Mouse (Mus musculus) hindbrain, embryonic 12.5 days (tissue): ENCODE results near the gene Art3. TPM values are rescaled to one million over a fixed set of nuclear protein-coding genes. Genes with fewer than 3 reads are reported as not detected.

Source experiments
- ATAC-seq: fragments of 200-750 bp; cut with Nextera tagmentation; 2 replicates; pipeline ENCODE4 v1.8.0; 2017; ENCODE audit warnings: moderate TSS enrichment; ENCODE audit not compliant: low FRiP score
- H3K27ac ChIP-seq: fragments of 300-500 bp; sonication (generic); 2 replicates; pipeline ENCODE4 v1.5.1; 2016; ENCODE audit warnings: mild to moderate bottlenecking
- H3K27me3 ChIP-seq: fragments of 300-500 bp; sonication (generic); 2 replicates; pipeline ENCODE4 v1.6.1; 2016; ENCODE audit warnings: mild to moderate bottlenecking
- H3K36me3 ChIP-seq: fragments of 300-500 bp; sonication (generic); 2 replicates; pipeline ENCODE4 v1.6.1; 2016; ENCODE audit warnings: mild to moderate bottlenecking
- H3K4me1 ChIP-seq: fragments of 300-500 bp; sonication (generic); 2 replicates; pipeline ENCODE4 v1.6.1; 2016
- H3K4me2 ChIP-seq: fragments of 300-500 bp; sonication (generic); replicated peaks from 2 replicates; pipeline ENCODE4 v1.6.1; 2016; ENCODE audit warnings: mild to moderate bottlenecking
- H3K4me3 ChIP-seq: fragments of 300-500 bp; sonication (generic); 2 replicates; pipeline ENCODE4 v1.5.1; 2016; ENCODE audit warnings: mild to moderate bottlenecking
- H3K9ac ChIP-seq: fragments of 300-500 bp; sonication (generic); 2 replicates; pipeline ENCODE4 v1.6.1; 2016; ENCODE audit warnings: mild to moderate bottlenecking, moderate library complexity
- H3K9me3 ChIP-seq: fragments of 300-500 bp; sonication (generic); replicated peaks from 2 replicates; pipeline ENCODE4 v1.6.1; 2016; ENCODE audit warnings: mild to moderate bottlenecking
- WGBS: fragments of 180-500 bp; shearing (Covaris S2); methylation state at CpG from one replicate; pipeline ENCODE4 v1.1.7; 2016; 5-methylcytosine and 5-hydroxymethylcytosine counted together
- polyA plus RNA-seq: library from polyadenylated mRNA; unstranded; fragments of >200 nt; fragmentation: Nextera tagmentation; extraction: Ambion mirVana; gene quantifications from 2 replicates; pipeline ENCODE4 v1.2.1, GENCODE M21; 2016

Art3 gene
- polyA plus RNA-seq, 1 experiment from 2014 or later = 5.0 TPM

GRCm38 (mm10) chr5:92318119-92318518 lies 13.5 kb upstream of the Art3 start:
- Histone ChIP-seq H3K36me3 (no peaks in the 10 kb centered on the region), H3K4me2 (no peak overlapping the region), H3K9me3 (no peaks in the 10 kb centered on the region), H3K4me3 (no peak overlapping the region), H3K9ac (no peak overlapping the region), H3K27ac (no peak overlapping the region), H3K27me3 (no peaks in the 10 kb centered on the region), H3K4me1 (no peaks in the 10 kb centered on the region)
- WGBS = 83% methylated on average over 6 of the region's 7 CpGs
- ATAC-seq = no peak

- H3K9ac ChIP-seq = no peak overlapping the region
- H3K9me3 ChIP-seq = no peaks in the 10 kb centered on the region
- ATAC-seq = no peak
- no peak overlapping the region for H3K4me2 ChIP-seq
- H3K4me3 ChIP-seq = no peak overlapping the region
- H3K27ac ChIP-seq = no peak overlapping the region
- H3K27me3 ChIP-seq = no peaks in the 10 kb centered on the region
- 94% methylated on average over 14 of the region's 14 CpGs for WGBS
- no peaks in the 10 kb centered on the region for H3K4me1 ChIP-seq
- H3K36me3 ChIP-seq = no peaks in the 10 kb centered on the region
Observed at GRCm38 (mm10) chr5:92318596-92318995, 13.0 kb upstream of the Art3 start.

GRCm38 (mm10) chr5:92321631-92322400 lies 9.8 kb upstream of the Art3 start:
- Histone ChIP-seq H3K4me3 (no peak overlapping the region), H3K4me1 (no peaks in the 10 kb centered on the region), H3K9ac (no peak overlapping the region), H3K27ac (no peak overlapping the region), H3K4me2 (no peak overlapping the region), H3K27me3 (no peaks in the 10 kb centered on the region), H3K36me3 (no peaks in the 10 kb centered on the region), H3K9me3 (no peaks in the 10 kb centered on the region)
- no peak for ATAC-seq
- 81% methylated on average over 8 of the region's 8 CpGs for WGBS

GRCm38 (mm10) chr5:92322612-92323011 lies 9.0 kb upstream of the Art3 start:
- Histone ChIP-seq H3K4me2 (no peak overlapping the region), H3K27ac (no peak overlapping the region), H3K9ac (no peak overlapping the region), H3K9me3 (no peaks in the 10 kb centered on the region), H3K4me1 (no peaks in the 10 kb centered on the region), H3K27me3 (no peaks in the 10 kb centered on the region), H3K36me3 (no peaks in the 10 kb centered on the region), H3K4me3 (no peak overlapping the region)
- ATAC-seq = no peak
- 82% methylated on average over 4 of the region's 4 CpGs for WGBS

- Histone ChIP-seq H3K27ac (no peak overlapping the region), H3K9me3 (no peaks in the 10 kb centered on the region), H3K4me3 (no peak overlapping the region), H3K36me3 (no peaks in the 10 kb centered on the region), H3K4me2 (no peak overlapping the region), H3K9ac (no peak overlapping the region), H3K4me1 (no peaks in the 10 kb centered on the region), H3K27me3 (no peaks in the 10 kb centered on the region)
- 89% methylated on average over 5 of the region's 5 CpGs for WGBS
- no peak for ATAC-seq
Observed at GRCm38 (mm10) chr5:92323264-92323663, 8.4 kb upstream of the Art3 start.

GRCm38 (mm10) chr5:92327367-92327766 lies 4.3 kb upstream of the Art3 start:
- H3K27ac ChIP-seq = no peak overlapping the region
- H3K4me1 ChIP-seq = no peaks in the 10 kb centered on the region
- H3K9ac ChIP-seq = no peak overlapping the region
- H3K27me3 ChIP-seq = no peaks in the 10 kb centered on the region
- no peak overlapping the region for H3K4me3 ChIP-seq
- H3K36me3 ChIP-seq = no peaks in the 10 kb centered on the region
- no peak for ATAC-seq
- H3K4me2 ChIP-seq = no peak overlapping the region
- WGBS = 82% methylated on average over 6 of the region's 6 CpGs
- no peaks in the 10 kb centered on the region for H3K9me3 ChIP-seq

GRCm38 (mm10) chr5:92327929-92328328 lies 3.7 kb upstream of the Art3 start, which contains the start of gene Cxcl9:
Gene Cxcl9 (minus strand): TSS chr5:92328079.
- Histone ChIP-seq H3K27me3 (no peaks in the 10 kb centered on the region), H3K36me3 (no peaks in the 10 kb centered on the region), H3K4me3 (no peak within 1 kb of the TSS), H3K4me1 (no peaks in the 10 kb centered on the region), H3K27ac (no peak within 1 kb of the TSS), H3K4me2 (no peak within 1 kb of the TSS), H3K9me3 (no peaks in the 10 kb centered on the region), H3K9ac (no peak within 1 kb of the TSS)
- no peak for ATAC-seq
- WGBS = 87% methylated on average over 7 of the region's 7 CpGs

- Histone ChIP-seq H3K4me3 (no peak overlapping the region), H3K27me3 (no peaks in the 10 kb centered on the region), H3K36me3 (no peaks in the 10 kb centered on the region), H3K4me1 (no peaks in the 10 kb centered on the region), H3K9ac (no peak overlapping the region), H3K4me2 (no peak overlapping the region), H3K9me3 (no peaks in the 10 kb centered on the region), H3K27ac (no peak overlapping the region)
- no peak for ATAC-seq
- WGBS = 90% methylated on average over 12 of the region's 12 CpGs
Observed at GRCm38 (mm10) chr5:92331122-92331521, 505 bp upstream of the Art3 start.

- Histone ChIP-seq H3K4me2 (no peak overlapping the region), H3K9me3 (no peaks in the 10 kb centered on the region), H3K36me3 (no peaks in the 10 kb centered on the region), H3K27ac (no peak overlapping the region), H3K4me1 (no peaks in the 10 kb centered on the region), H3K27me3 (no peaks in the 10 kb centered on the region), H3K9ac (no peak overlapping the region), H3K4me3 (no peak overlapping the region)
- no peak for ATAC-seq
- 81% methylated on average over 9 of the region's 9 CpGs for WGBS
Observed at GRCm38 (mm10) chr5:92332359-92332840, 773 bp downstream of the Art3 start.

GRCm38 (mm10) chr5:92336743-92337142 lies 5.1 kb downstream of the Art3 start:
- Histone ChIP-seq H3K9me3 (no peaks in the 10 kb centered on the region), H3K4me1 (no peaks in the 10 kb centered on the region), H3K9ac (no peak overlapping the region), H3K27ac (no peak overlapping the region), H3K4me2 (no peak overlapping the region), H3K27me3 (no peaks in the 10 kb centered on the region), H3K4me3 (no peak overlapping the region), H3K36me3 (no peaks in the 10 kb centered on the region)
- ATAC-seq = no peak
- WGBS = 82% methylated on average over 3 of the region's 3 CpGs

GRCm38 (mm10) chr5:92340606-92341005 lies 9.0 kb downstream of the Art3 start:
- H3K27me3 ChIP-seq = no peaks in the 10 kb centered on the region
- H3K9me3 ChIP-seq = no peaks in the 10 kb centered on the region

GRCm38 (mm10) chr5:92345006-92345405 lies 13.4 kb downstream of the Art3 start:
- no peaks in the 10 kb centered on the region for H3K36me3 ChIP-seq
- H3K4me2 ChIP-seq = no peak overlapping the region
- no peaks in the 10 kb centered on the region for H3K9me3 ChIP-seq
- no peak overlapping the region for H3K4me3 ChIP-seq
- no peak overlapping the region for H3K27ac ChIP-seq
- WGBS = 86% methylated on average over 8 of the region's 8 CpGs
- H3K27me3 ChIP-seq = no peaks in the 10 kb centered on the region
- no peak overlapping the region for H3K9ac ChIP-seq
- H3K4me1 ChIP-seq = 0 out of 2 replicates have a peak, but pooled peaks cover 3% of the 10 kb centered on the region
- ATAC-seq = no peak

More at GRCm38 (mm10) chr5:92340606-92341005, 9.0 kb downstream of the Art3 start:
- H3K4me2 ChIP-seq = no peak overlapping the region
- no peaks in the 10 kb centered on the region for H3K36me3 ChIP-seq
- H3K27ac ChIP-seq = no peak overlapping the region
- H3K9ac ChIP-seq = no peak overlapping the region
- WGBS = 81% methylated on average over 4 of the region's 4 CpGs
- H3K4me3 ChIP-seq = no peak overlapping the region
- H3K4me1 ChIP-seq = no peaks in the 10 kb centered on the region
- ATAC-seq = no peak
